Mouse (Mus musculus) CD8-positive naive resting alpha-beta T cell, adult 2 months (primary cell): Measurements from ENCODE around the gene Setd3.
"Not testable (repeated sequence)": the region's sequence is repeated elsewhere in the genome, so short reads cannot be mapped to it uniquely, and the experiment has no call there.

ENCODE experiments used
- DNase-seq, 2 experiments: peaks; one replicate each; pipeline ENCODE4 v3.0.0; 2022; ENCODE audit warnings: low read depth in 2 of 2, low spot score in 2 of 2

Gene Setd3

DNA sequence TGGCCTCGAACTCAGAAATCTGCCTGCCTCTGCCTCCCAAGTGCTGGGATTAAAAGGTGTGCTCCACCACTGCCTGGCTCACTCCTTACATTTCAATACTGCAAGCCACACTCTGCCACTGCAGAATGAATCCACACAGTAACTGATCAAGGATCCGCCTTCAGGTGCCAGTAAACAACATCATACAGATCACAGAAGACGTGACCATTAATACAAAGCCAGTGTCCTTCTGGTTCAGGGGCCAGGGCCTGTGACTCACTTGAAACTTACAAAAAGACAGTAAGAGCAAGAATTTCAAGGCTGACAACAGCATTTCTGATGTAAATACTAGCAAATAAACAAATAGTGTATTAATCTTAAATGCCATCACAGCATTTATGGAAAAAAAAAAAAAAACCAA, 33.9 kb downstream of the Setd3 start:
- DNase-seq = no peak

DNA sequence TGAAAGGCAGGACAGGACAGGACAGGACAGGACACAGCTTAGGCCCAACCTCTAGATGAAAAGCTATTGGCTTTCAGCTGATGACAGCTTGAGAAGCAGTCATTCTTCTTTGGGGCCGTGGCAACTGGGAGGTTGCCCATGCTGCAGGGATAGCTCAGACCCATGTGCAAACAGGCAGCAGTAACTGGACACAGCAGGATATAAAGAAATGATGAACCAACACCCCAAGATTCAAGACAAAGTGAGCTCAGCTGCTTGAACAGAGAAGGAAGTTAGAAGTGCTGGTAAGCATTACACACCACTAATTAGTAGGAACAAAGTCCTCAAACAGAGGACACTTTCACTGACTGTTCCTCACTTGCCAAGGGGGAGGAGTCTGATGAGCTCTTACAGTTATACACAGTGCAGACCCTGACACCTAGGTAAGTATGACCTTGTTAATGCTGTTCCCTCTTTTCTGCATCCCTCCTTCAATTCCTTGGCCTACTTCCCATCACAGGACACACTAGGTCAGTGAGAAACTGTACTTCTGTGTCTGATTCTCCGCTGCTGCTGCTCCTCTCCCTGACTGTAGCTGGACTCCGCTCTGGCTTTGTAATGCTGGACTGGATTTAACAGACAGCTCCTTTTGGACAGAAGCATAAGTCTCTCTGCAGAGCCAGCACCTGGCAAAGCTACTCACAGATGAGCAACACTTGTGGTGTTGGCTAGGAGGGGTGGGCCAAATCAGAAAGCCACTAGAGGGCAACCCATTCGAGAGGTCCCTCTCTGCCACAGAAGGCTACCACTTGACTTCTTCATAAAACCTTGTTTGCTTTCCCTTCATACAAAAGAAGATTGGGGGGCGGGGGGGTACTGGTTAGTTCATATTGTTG, 35.3 kb downstream of the Setd3 start:
- DNase-seq = no peak

GRCm38 (mm10) chr12:108135610-108136208, 43.4 kb downstream of the Setd3 start:
- DNase-seq = no peak

DNA sequence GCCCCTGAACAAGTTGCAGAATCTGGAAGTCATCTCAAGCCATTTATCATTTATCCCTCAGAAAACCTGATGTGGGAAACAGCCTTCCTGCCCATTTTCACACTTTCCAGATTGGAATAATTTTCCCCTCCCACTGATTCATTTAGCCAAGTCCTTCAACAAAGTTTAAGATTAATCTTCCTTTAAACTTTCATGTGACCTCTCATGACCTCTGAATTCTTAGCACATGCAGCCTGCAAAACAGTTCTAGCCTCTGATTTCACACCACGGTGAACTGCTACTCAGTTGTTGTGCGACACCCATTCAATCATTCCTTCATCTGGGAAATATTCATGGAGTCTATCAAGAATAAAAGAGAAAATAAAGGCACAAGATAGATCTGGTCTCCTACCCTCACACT, 45.9 kb downstream of the Setd3 start:
- no peak for DNase-seq

GRCm38 (mm10) chr12:108132450-108133070, 46.6 kb downstream of the Setd3 start:
- no peak for DNase-seq

DNA sequence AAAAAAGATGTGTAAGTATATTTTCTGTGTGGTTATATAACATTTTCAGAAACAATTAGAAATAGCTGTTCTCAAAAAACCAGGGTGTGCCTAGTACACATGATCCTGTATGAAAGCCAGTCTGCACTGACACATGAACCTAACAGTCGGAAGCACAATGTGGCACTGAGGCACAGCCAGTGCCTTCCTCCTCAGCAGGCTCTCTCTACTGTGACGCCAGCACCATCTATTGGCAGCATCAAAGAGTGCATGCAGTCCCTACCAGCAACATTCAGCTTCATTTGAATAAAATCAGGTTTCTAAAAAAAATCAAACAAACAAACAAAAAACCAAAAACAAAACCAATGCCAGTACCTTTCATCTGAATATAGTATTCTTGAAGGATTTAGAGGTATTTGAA, 57.8 kb downstream of the Setd3 start:
- peak; percentile 50 to 62 for DNase-seq

- no peak for DNase-seq
These were observed 58.7 kb downstream of the Setd3 start for GRCm38 (mm10) chr12:108120434-108120833.

- DNase-seq = no peak
These were observed 59.2 kb downstream of the Setd3 start for GRCm38 (mm10) chr12:108119930-108120329.

- DNase-seq = no peak
These were observed 60.1 kb downstream of the Setd3 start for GRCm38 (mm10) chr12:108118902-108119531.

DNA sequence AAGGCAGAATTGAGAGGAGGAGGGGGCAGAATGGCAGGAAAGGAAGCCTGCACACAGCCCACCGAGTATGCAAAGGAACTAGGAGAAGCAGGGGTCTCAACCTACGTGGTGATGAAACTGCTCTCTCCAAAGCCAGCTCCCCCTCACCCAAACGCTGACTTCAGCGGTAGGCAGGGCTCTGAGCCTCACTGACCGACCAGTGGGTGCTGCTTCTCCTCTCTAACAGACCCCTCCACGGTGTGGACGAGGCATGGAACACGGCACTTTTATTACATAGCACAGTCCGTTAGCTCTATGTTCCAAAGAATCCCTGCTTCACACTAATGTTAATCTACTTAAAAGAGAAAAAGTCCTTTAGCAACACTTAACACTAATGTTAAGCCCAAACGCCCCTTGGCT, 60.6 kb downstream of the Setd3 start:
- no peak for DNase-seq

GRCm38 (mm10) chr12:108111191-108111590, 67.9 kb downstream of the Setd3 start:
- DNase-seq = no peak

GRCm38 (mm10) chr12:108110674-108111073, 68.4 kb downstream of the Setd3 start:
- no peak for DNase-seq

DNA sequence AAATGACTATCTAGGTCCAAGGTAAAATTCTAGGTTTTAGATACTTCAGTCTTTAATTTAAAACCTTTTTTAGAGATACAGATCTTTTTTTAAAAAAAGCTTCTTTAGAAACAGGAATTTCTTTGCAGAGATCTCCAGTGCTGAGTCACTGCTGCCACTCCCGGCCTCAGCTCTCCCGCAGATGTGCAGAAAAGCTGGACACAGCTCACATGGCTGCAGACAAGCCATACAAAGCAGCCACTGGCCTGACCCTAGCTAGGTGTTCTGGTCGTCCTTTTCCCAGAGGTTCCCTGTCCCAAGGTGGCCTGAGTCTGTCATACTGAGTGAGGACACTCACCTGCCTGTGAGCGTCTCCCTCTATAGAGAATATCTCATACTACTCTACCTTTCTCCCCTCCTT, 69.4 kb downstream of the Setd3 start:
- no peak for DNase-seq

GRCm38 (mm10) chr12:108108591-108108990, 70.5 kb downstream of the Setd3 start:
- not testable (repeated sequence) for DNase-seq

DNA sequence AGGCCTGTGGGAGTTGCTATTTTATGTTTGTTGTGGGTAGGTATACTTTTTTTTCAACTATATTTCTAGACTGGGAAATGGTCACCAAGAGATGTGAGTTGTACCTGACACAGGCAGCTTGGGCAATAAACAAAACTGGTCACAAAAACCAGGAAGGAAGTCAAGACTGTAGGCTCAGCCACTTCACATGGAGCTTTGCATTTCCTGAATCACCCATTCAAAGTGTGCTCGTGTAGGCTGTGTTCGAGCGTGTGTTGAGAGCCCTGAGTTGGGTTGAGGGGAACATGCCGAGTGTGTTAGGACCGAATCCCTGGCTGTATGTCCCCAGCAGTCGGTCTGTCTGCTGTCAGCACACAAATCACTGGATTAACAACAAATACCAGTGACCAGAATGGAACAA, 75.8 kb downstream of the Setd3 start:
- DNase-seq = no peak

- no peak for DNase-seq
These were observed 77.0 kb downstream of the Setd3 start for GRCm38 (mm10) chr12:108102119-108102518.

DNA sequence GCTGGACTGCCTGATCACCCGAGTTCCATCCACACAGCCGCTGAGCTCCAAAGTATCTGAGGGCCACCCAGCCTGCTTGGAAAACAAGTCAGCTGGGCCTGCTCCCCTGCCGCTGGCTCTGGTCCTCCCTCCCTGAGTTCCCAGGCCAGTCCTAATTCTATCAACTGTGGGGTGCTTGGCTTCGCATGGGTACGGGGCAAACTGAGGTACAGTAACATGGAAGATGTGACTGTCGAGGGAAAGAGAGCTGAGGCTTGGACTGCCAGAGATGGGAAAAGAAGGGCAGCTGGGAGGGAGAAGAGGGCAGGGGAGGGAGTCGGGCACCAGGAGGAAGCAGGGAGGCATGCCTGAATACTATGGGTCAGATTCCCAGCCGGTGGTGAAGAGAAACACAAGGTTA, 78.9 kb downstream of the Setd3 start:
- DNase-seq = no peak

DNA sequence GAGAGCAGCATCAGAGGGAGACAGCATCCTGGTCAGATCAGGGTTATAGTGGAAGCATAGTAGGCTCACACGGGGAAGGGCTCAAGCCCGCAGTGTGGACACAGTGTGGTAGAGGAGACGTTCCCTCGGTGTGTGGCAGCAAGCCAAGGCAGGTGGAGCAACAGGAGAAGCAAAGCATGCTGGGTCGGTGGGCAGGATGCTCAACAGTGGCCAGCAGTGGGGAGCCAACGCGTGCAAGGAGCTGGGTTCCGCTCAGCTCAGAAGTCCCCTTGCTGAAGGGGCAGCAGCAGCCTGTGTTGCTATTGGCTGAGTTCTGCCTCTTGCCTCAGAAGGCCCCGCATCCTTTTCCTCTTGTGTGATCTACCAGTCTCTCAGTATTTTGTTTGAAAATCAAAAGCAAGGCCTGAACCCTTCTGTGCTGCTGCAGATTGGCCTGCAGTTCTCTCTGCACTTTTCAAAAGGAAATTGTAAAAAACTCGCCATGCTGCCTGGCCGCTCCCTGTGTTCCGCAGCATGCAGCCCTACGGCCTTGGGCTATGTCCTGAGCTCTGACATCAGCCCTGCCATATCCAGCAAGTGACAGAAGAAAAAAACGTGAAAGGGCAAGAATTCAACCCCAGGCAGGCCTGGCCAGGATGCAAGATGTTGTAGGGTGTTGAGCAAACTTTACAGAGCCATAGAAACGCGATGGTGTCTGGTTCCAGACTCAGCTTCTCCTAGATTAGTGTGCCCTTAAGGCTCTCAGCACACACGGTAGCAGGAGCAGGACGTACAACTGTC, 80.7 kb downstream of the Setd3 start:
- peak; percentile 11 to 31 for DNase-seq

GRCm38 (mm10) chr12:108097643-108098042, 81.5 kb downstream of the Setd3 start:
- DNase-seq = no peak

DNA sequence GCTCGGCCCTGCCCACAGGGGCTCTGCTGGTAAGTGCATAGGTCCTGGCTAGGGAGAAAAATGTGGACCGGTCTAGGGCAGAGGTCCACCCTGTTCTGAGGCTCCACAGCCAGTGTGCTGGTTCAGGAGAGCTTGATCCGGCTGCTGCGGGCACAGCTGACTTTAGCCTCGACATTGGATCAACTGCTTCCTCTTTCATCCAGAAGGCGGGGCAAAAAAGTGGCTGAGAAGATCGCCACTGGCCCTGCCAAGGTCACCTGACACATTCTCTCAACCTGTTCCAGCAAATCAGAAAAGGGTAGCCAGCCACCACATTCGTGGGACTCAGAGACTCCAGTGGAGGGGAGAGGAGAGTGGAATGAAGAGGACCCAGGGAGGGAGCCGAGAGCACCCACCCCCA, 90.9 kb downstream of the Setd3 start:
- DNase-seq = no peak

- DNase-seq = no peak
These were observed 91.6 kb downstream of the Setd3 start for GRCm38 (mm10) chr12:108087489-108087888.
